Mouse (Mus musculus) MN1 (cell line): ENCODE measurements around the gene Vmn1r122.
"Not testable (repeated sequence)": the region's sequence is repeated elsewhere in the genome, so short reads cannot be mapped to it uniquely, and the experiment has no call there.

Experiments
- DNase-seq: peaks from one replicate; pipeline ENCODE4 v3.0.0-alpha.2; 2016; ENCODE audit warnings: low spot score

Gene Vmn1r122

GRCm38 (mm10) chr7:21134028-21134427, at the start of gene Vmn1r122:
Vmn1r122 (minus strand) TSS chr7:21134128.
- DNase-seq, result not testable (repeated sequence)

DNA sequence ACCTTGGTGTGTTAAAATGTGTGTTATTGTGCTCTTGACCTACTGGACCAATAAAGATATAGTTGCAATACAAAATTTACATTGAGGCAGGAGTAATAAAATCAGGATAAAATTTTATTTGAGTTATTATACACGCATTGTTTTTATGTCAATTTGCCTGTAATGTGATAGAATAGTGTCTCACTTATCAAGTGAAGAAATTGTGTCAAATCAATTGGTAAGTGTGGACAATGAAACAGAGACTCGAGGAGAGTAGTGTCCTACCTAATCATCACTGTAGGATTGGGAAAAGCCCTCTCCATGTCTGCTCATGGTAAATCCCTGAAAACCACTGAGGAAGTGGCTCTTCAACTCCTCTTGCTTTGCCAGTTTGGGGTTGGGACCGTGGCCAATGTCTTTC, 28.0 kb upstream of the Vmn1r122 start, which contains the start of gene Vmn1r123:
Vmn1r123 (plus strand) TSS at position 301 of the 400 bp plus-strand sequence.
- not testable (repeated sequence) for DNase-seq

DNA sequence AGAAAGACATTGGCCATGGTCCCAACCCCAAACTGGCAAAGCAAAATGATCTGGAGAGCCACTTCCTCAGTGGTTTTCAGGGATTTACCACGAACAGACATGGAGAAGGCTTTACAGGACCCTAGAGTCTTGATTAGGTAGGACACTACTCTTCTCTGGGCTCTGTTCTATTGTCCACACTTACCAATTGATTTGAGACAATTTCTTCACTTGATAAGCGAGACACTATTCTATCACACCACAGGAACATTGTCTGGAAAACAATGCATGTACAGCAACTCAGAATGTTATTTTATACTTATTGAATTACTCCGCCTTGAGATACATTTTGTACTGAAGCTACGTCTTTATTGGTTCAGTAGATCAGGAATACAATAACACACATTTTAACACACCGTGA, 35.5 kb downstream of the Vmn1r122 start, which contains the start of gene Vmn1r121:
Vmn1r121 (minus strand) TSS at position 101 of the 400 bp plus-strand sequence.
- not testable (repeated sequence) for DNase-seq
